Mouse (Mus musculus): ENCODE data around the gene Rims1. TPM values are rescaled to one million over a fixed set of nuclear protein-coding genes. Genes with fewer than 3 reads are reported as not detected.

Gene Rims1
- polyA plus RNA-seq, 1 experiment from 2014 or later = 2.8 TPM

DNA sequence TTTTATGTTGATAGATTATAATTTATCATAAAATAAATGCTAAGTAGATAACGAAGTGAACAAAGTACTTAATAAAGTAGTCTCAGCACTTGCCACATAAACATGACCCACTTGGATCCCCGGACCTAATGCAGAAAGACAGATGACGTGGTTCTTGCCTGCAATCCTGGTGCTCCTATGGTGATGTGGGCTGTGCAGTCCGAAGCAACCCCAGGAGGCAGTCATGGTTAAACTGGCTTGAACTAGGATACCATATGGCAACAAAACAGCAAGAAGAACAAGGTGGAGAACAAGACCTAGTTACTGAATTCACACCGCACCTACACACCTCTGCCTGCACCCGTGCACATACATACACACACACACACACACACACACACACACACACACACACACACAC, 173.8 kb downstream of the Rims1 start:
- 73% methylated on average over 6 of the region's 6 CpGs for WGBS
- Histone ChIP-seq H3K4me1 (ENCODE audit: control insufficient read depth, insufficient read depth, low read length) (no peaks in the 10 kb centered on the region), H3K27ac (ENCODE audit: low read depth, low read length) (no peak overlapping the region), H3K9ac (ENCODE audit: low read length) (no peak overlapping the region), H3K4me2 (ENCODE audit: low read depth) (no peak overlapping the region), H3K9me3 (ENCODE audit: control insufficient read depth, low read length) (no peaks in the 10 kb centered on the region), H3K36me3 (ENCODE audit: control insufficient read depth, insufficient read depth, low read length) (no peaks in the 10 kb centered on the region), H3K27me3 (ENCODE audit: control insufficient read depth, insufficient read depth, low read length) (no peaks in the 10 kb centered on the region), H3K4me3 (ENCODE audit: low read depth, low read length) (no peak overlapping the region)
- DNase-seq (ENCODE audit: low spot score) (no peak), ATAC-seq (ENCODE audit: insufficient read depth, low FRiP score, low TSS enrichment) (no peak)

- Histone ChIP-seq H3K36me3 (ENCODE audit: control insufficient read depth, insufficient read depth, low read length) (no peaks in the 10 kb centered on the region), H3K9me3 (ENCODE audit: control insufficient read depth, low read length) (no peaks in the 10 kb centered on the region), H3K9ac (ENCODE audit: low read length) (no peak overlapping the region), H3K27ac (ENCODE audit: low read depth, low read length) (no peak overlapping the region), H3K4me2 (ENCODE audit: low read depth) (no peak overlapping the region), H3K27me3 (ENCODE audit: control insufficient read depth, insufficient read depth, low read length) (no peaks in the 10 kb centered on the region), H3K4me3 (ENCODE audit: low read depth, low read length) (no peak overlapping the region), H3K4me1 (ENCODE audit: control insufficient read depth, insufficient read depth, low read length) (no peaks in the 10 kb centered on the region)
- DNase-seq (ENCODE audit: low spot score) (no peak), ATAC-seq (ENCODE audit: insufficient read depth, low FRiP score, low TSS enrichment) (no peak)
- 85% methylated on average over 8 of the region's 8 CpGs for WGBS
These were observed 176.8 kb downstream of the Rims1 start for GRCm38 (mm10) chr1:22629011-22629410.

- no peak for ATAC-seq (ENCODE audit: insufficient read depth, low FRiP score, low TSS enrichment)
- Histone ChIP-seq H3K4me3 (ENCODE audit: low read depth, low read length) (no peak overlapping the region), H3K9ac (ENCODE audit: low read length) (no peak overlapping the region), H3K27me3 (ENCODE audit: control insufficient read depth, insufficient read depth, low read length) (no peaks in the 10 kb centered on the region), H3K4me1 (ENCODE audit: control insufficient read depth, insufficient read depth, low read length) (no peaks in the 10 kb centered on the region), H3K9me3 (ENCODE audit: control insufficient read depth, low read length) (no peaks in the 10 kb centered on the region), H3K4me2 (ENCODE audit: low read depth) (no peak overlapping the region), H3K27ac (ENCODE audit: low read depth, low read length) (no peak overlapping the region), H3K36me3 (ENCODE audit: control insufficient read depth, insufficient read depth, low read length) (no peaks in the 10 kb centered on the region)
- no peak for DNase-seq (ENCODE audit: low spot score)
- 63% methylated on average over 5 of the region's 5 CpGs for WGBS
These were observed 178.8 kb downstream of the Rims1 start for GRCm38 (mm10) chr1:22627013-22627412.

- DNase-seq (ENCODE audit: low spot score) (no peak), ATAC-seq (ENCODE audit: insufficient read depth, low FRiP score, low TSS enrichment) (no peak)
- no peak overlapping the region for H3K27ac ChIP-seq (ENCODE audit: low read depth, low read length)
- H3K4me1 ChIP-seq (ENCODE audit: control insufficient read depth, insufficient read depth, low read length) = no peaks in the 10 kb centered on the region
- no peak overlapping the region for H3K9ac ChIP-seq (ENCODE audit: low read length)
- no peaks in the 10 kb centered on the region for H3K36me3 ChIP-seq (ENCODE audit: control insufficient read depth, insufficient read depth, low read length)
- no peak overlapping the region for H3K4me3 ChIP-seq (ENCODE audit: low read depth, low read length)
- no peak overlapping the region for H3K4me2 ChIP-seq (ENCODE audit: low read depth)
- WGBS = 72% methylated on average over 3 of the region's 3 CpGs
- H3K27me3 ChIP-seq (ENCODE audit: control insufficient read depth, insufficient read depth, low read length) = no peaks in the 10 kb centered on the region
- H3K9me3 ChIP-seq (ENCODE audit: control insufficient read depth, low read length) = no peaks in the 10 kb centered on the region
These were observed 179.5 kb downstream of the Rims1 start for GRCm38 (mm10) chr1:22626295-22626694.

GRCm38 (mm10) chr1:22620827-22621226, 185.0 kb downstream of the Rims1 start:
- WGBS = 68% methylated on average over 8 of the region's 8 CpGs
- H3K27me3 ChIP-seq (ENCODE audit: control insufficient read depth, insufficient read depth, low read length) = no peaks in the 10 kb centered on the region
- H3K4me1 ChIP-seq (ENCODE audit: control insufficient read depth, insufficient read depth, low read length) = no peaks in the 10 kb centered on the region
- no peak overlapping the region for H3K9ac ChIP-seq (ENCODE audit: low read length)
- H3K27ac ChIP-seq (ENCODE audit: low read depth, low read length) = no peak overlapping the region
- no peaks in the 10 kb centered on the region for H3K9me3 ChIP-seq (ENCODE audit: control insufficient read depth, low read length)
- H3K4me3 ChIP-seq (ENCODE audit: low read depth, low read length) = no peak overlapping the region
- H3K36me3 ChIP-seq (ENCODE audit: control insufficient read depth, insufficient read depth, low read length) = no peaks in the 10 kb centered on the region
- H3K4me2 ChIP-seq (ENCODE audit: low read depth) = no peak overlapping the region
- DNase-seq (ENCODE audit: low spot score) (no peak), ATAC-seq (ENCODE audit: insufficient read depth, low FRiP score, low TSS enrichment) (no peak)

GRCm38 (mm10) chr1:22615601-22616000, 190.2 kb downstream of the Rims1 start:
- no peak overlapping the region for H3K9ac ChIP-seq (ENCODE audit: low read length)
- H3K4me3 ChIP-seq (ENCODE audit: low read depth, low read length) = no peak overlapping the region
- H3K4me2 ChIP-seq (ENCODE audit: low read depth) = no peak overlapping the region
- H3K36me3 ChIP-seq (ENCODE audit: control insufficient read depth, insufficient read depth, low read length) = no peaks in the 10 kb centered on the region
- DNase-seq (ENCODE audit: low spot score) = no peak
- H3K27me3 ChIP-seq (ENCODE audit: control insufficient read depth, insufficient read depth, low read length) = no peaks in the 10 kb centered on the region
- no peaks in the 10 kb centered on the region for H3K4me1 ChIP-seq (ENCODE audit: control insufficient read depth, insufficient read depth, low read length)
- no peak overlapping the region for H3K27ac ChIP-seq (ENCODE audit: low read depth, low read length)
- 71% methylated on average over 4 of the region's 4 CpGs for WGBS
- no peaks in the 10 kb centered on the region for H3K9me3 ChIP-seq (ENCODE audit: control insufficient read depth, low read length)
- no peak for ATAC-seq (ENCODE audit: insufficient read depth, low FRiP score, low TSS enrichment)

- no peak overlapping the region for H3K9ac ChIP-seq (ENCODE audit: low read length)
- H3K4me3 ChIP-seq (ENCODE audit: low read depth, low read length) = no peak overlapping the region
- no peaks in the 10 kb centered on the region for H3K27me3 ChIP-seq (ENCODE audit: control insufficient read depth, insufficient read depth, low read length)
- no peaks in the 10 kb centered on the region for H3K4me1 ChIP-seq (ENCODE audit: control insufficient read depth, insufficient read depth, low read length)
- H3K9me3 ChIP-seq (ENCODE audit: control insufficient read depth, low read length) = no peaks in the 10 kb centered on the region
- no peak for ATAC-seq (ENCODE audit: insufficient read depth, low FRiP score, low TSS enrichment)
- H3K36me3 ChIP-seq (ENCODE audit: control insufficient read depth, insufficient read depth, low read length) = no peaks in the 10 kb centered on the region
- no peak for DNase-seq (ENCODE audit: low spot score)
- WGBS = 79% methylated on average over 3 of the region's 3 CpGs
- H3K27ac ChIP-seq (ENCODE audit: low read depth, low read length) = no peak overlapping the region
- no peak overlapping the region for H3K4me2 ChIP-seq (ENCODE audit: low read depth)
These were observed 192.2 kb downstream of the Rims1 start for GRCm38 (mm10) chr1:22613609-22614008.

DNA sequence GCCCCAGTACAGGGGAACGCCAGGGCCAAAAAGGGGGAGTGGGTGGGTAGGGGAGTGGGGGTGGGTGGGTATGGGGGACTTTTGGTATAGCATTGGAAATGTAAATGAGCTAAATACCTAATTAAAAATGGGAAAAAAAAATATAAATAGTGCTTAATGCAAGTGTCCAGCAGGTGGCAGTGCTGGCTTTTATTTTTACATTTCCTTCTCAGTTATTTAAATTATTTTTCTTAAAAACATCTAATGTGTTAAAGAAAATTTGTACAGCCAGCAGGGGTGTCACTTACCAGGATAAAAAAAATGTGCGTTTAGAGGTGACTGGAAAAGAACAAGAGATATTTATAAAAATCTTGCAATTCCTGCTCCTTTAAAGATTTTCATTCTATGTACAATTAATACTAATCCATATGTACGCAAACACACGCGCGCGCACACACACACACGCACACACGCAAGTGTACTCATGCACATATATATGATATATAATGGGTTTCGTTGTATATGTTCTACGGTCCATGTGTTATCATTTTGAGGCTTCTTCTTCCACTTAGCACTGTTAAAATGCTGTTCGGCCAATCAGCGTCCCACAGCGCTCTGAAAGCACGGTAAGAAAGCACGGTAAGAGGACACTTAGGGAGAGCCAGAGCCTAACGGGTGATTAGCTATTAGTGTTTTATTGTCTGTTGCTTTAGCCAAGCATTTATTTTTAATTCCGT, 201.3 kb downstream of the Rims1 start:
- peak; percentile 18 for DNase-seq (ENCODE audit: low spot score)
- ATAC-seq (ENCODE audit: insufficient read depth, low FRiP score, low TSS enrichment) = no peak
- no peak overlapping the region for H3K4me2 ChIP-seq (ENCODE audit: low read depth)

DNA sequence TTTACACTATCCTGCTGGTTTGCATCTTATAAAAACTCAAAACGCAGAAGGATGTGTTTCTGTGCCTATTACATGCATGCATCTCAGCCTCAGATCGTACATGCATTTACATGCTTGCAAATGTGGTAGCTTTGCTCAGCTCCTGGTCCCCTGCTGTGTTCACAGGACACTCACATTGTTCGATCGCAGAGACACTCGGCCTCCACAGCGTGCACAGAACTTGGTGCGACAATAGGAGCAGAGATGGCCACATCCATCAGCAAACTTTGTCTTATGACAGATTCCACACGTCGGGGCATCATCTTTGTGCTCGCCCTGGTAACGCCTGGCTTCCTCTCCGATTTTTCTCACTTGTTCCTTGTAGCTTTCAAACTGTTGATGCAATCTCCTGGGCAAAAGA, 209.6 kb downstream of the Rims1 start:
- Histone ChIP-seq H3K9ac (ENCODE audit: low read length) (no peak overlapping the region), H3K9me3 (ENCODE audit: control insufficient read depth, low read length) (no peaks in the 10 kb centered on the region), H3K27me3 (ENCODE audit: control insufficient read depth, insufficient read depth, low read length) (no peaks in the 10 kb centered on the region), H3K27ac (ENCODE audit: low read depth, low read length) (no peak overlapping the region), H3K4me2 (ENCODE audit: low read depth) (no peak overlapping the region), H3K4me1 (ENCODE audit: control insufficient read depth, insufficient read depth, low read length) (no peaks in the 10 kb centered on the region), H3K36me3 (ENCODE audit: control insufficient read depth, insufficient read depth, low read length) (no peaks in the 10 kb centered on the region), H3K4me3 (ENCODE audit: low read depth, low read length) (no peak overlapping the region)
- DNase-seq (ENCODE audit: low spot score) (peak; percentile 16), ATAC-seq (ENCODE audit: insufficient read depth, low FRiP score, low TSS enrichment) (no peak)
- 70% methylated on average over 12 of the region's 12 CpGs for WGBS

More for the DNA sequence above, 201.3 kb downstream of the Rims1 start:
- Histone ChIP-seq H3K27me3 (ENCODE audit: control insufficient read depth, insufficient read depth, low read length) (no peaks in the 10 kb centered on the region), H3K27ac (ENCODE audit: low read depth, low read length) (no peak overlapping the region), H3K9me3 (ENCODE audit: control insufficient read depth, low read length) (no peaks in the 10 kb centered on the region), H3K4me1 (ENCODE audit: control insufficient read depth, insufficient read depth, low read length) (no peaks in the 10 kb centered on the region), H3K36me3 (ENCODE audit: control insufficient read depth, insufficient read depth, low read length) (no peaks in the 10 kb centered on the region), H3K4me3 (ENCODE audit: low read depth, low read length) (no peak overlapping the region), H3K9ac (ENCODE audit: low read length) (no peak overlapping the region)
- 69% methylated on average over 18 of the region's 18 CpGs for WGBS
